Mouse (Mus musculus): ENCODE measurements around the gene Cd38.

GRCm38 (mm10) chr5:43853868-43854488, 14.4 kb upstream of the Cd38 start:
- TF ChIP-seq CTCF (IDR thresholded peaks at IDR 0.05; ENCODE audit: borderline replicate concordance, control insufficient read depth, extremely low read depth, insufficient read depth, low read length, poor library complexity) (no peak), POLR2A (IDR thresholded peaks at IDR 0.05; ENCODE audit: control insufficient read depth, extremely low read depth, insufficient read depth, low read length, poor library complexity) (no peak)
